Mouse (Mus musculus): ENCODE measurements around the gene Klk1b4.
"Not testable (repeated sequence)": the region's sequence is repeated elsewhere in the genome, so short reads cannot be mapped to it uniquely, and the experiment has no call there.

DNA sequence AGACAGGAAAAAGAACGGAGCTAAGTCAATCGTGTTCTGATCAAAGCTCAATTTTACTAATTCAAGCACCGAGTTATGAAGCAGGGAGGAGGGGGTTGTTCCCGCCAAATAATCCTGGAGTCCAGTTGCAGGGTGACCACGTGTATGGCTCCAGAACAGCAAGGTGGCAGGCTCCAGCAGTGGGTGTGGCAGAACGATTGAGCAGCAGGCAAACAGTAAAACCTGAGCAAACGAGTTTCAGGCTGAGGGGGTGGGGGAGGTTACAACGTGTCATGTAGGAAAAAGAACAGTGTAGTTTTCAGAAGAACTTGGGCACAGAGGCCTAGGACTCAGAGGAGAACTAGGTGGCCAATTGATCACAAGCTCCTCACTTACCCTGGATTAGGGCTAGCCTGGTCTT is 20.7 kb upstream of the Klk1b4 start:
- TF ChIP-seq CTCF (IDR thresholded peaks at IDR 0.05; ENCODE audit: borderline replicate concordance, insufficient read depth, low read depth, low read length); POLR2A (IDR thresholded peaks at IDR 0.05; ENCODE audit: borderline replicate concordance, insufficient read depth, low read length): not testable (repeated sequence)
